Comparison of ENCODE assay signal across 6 mouse cellular contexts in genomic region chr14:60340001-60340400, GRCm38 (mm10). TPM values are rescaled to one million over a fixed set of nuclear protein-coding genes. Genes with fewer than 3 reads are reported as not detected.
DNase-seq lines count a peak whose midpoint lies in the region; ATAC-seq lines count a peak whose summit lies in the region.
"Not testable (repeated sequence)": the region's sequence is repeated elsewhere in the genome, so short reads cannot be mapped to it uniquely, and the experiment has no call there.
"Had no signal": no experiment of that assay in that cellular context is flagged by ENCODE, and none has a peak within 500 bp of the region (broad histone marks: within the 10 kb centered on the region; RNA-seq: fewer than 3 reads in every experiment).

No protein-coding gene starts in this region.

- not testable (repeated sequence) for H3K4me3 ChIP-seq in forebrain, embryonic 14.5 days (ENCODE audit: low read depth, low read length)

- H3K36me3 ChIP-seq in forebrain, embryonic 14.5 days (ENCODE audit: control insufficient read depth, insufficient read depth, low read length) = not testable (repeated sequence)

- H3K4me2 ChIP-seq in forebrain, embryonic 14.5 days (ENCODE audit: low read length) = not testable (repeated sequence)

- not testable (repeated sequence) for H3K4me1 ChIP-seq in forebrain, embryonic 14.5 days (ENCODE audit: control insufficient read depth, insufficient read depth, low read length)

- not testable (repeated sequence) for H3K27ac ChIP-seq in forebrain, embryonic 14.5 days (ENCODE audit: low read depth, low read length)

- not testable (repeated sequence) for H3K9me3 ChIP-seq in forebrain, embryonic 14.5 days (replicated peaks; ENCODE audit: control insufficient read depth, low read length)

- not testable (repeated sequence) for H3K9ac ChIP-seq in forebrain, embryonic 14.5 days (ENCODE audit: low read length)

- DNase-seq in Muller cell, postnatal 12 days (ENCODE audit: inconsistent ontology term) = peak; percentile 9
- DNase-seq in forebrain, embryonic 14.5 days (ENCODE audit: low spot score) = peak; percentile 33
- peak; percentile 6 for DNase-seq in induced T-regulatory cell, adult 2 months (ENCODE audit: low read depth)
- DNase-seq in lung, postnatal 10 days = peak; percentile 8

- ATAC-seq in forebrain, embryonic 14.5 days = not testable (repeated sequence)

- not testable (repeated sequence) for H3K27me3 ChIP-seq in forebrain, embryonic 14.5 days (replicated peaks; ENCODE audit: control insufficient read depth, insufficient read depth, low read length)

- WGBS in forebrain, embryonic 14.5 days = 52% methylated on average over 5 of the region's 5 CpGs

RNA-seq across cellular contexts. Expression of gene Amer2, which starts 33.1 kb away (rescaled TPM):
- polyA plus RNA-seq in forebrain, embryonic 14.5 days (2014; fragmentation: Nextera tagmentation; extraction: Ambion mirVana) = 9.4 and 16.0 TPM in 2 replicates
- polyA plus RNA-seq: CD4-positive, CD25-positive, alpha-beta regulatory T cell, adult 4 months; G1E had no signal
